Mouse (Mus musculus) gonadal fat pad, adult 2 months (tissue): ENCODE results near the gene Calhm1. TPM values are rescaled to one million over a fixed set of nuclear protein-coding genes. Genes with fewer than 3 reads are reported as not detected.

Experiments
- polyA plus RNA-seq: library from polyadenylated mRNA; depleted of rRNA; stranded (reverse); fragments of >200 nt; gene quantifications from 2 replicates; pipeline ENCODE4 v1.2.3, GENCODE M21; 2012; rRNA removed

Gene Calhm1
- polyA plus RNA-seq, 1 experiment, result not detected

Other genes with a start within 250 kb of the Calhm1 start
- 1.1 and 1.6 TPM in 2 replicates for gene Ina, start 129.6 kb downstream of the Calhm1 start, polyA plus RNA-seq
- 18.3 and 19.7 TPM in 2 replicates for gene Nt5c2, start 129.1 kb downstream of the Calhm1 start, polyA plus RNA-seq
- gene Pcgf6, start 93.3 kb downstream of the Calhm1 start, polyA plus RNA-seq, result 8.5 and 9.3 TPM in 2 replicates
- 1.6 and 1.8 TPM in 2 replicates for gene Taf5, start 76.5 kb downstream of the Calhm1 start, polyA plus RNA-seq
- 120 and 168 TPM in 2 replicates for gene Usmg5, start 53.6 kb downstream of the Calhm1 start, polyA plus RNA-seq
- gene Pdcd11, start 53.5 kb downstream of the Calhm1 start, polyA plus RNA-seq, result 8.5 and 9.4 TPM in 2 replicates
- gene Calhm2, start 6.0 kb downstream of the Calhm1 start, polyA plus RNA-seq, result 7.5 and 8.2 TPM in 2 replicates
- not detected in 2 replicates for gene Calhm3, start 13.5 kb upstream of the Calhm1 start, polyA plus RNA-seq
- 4.6 and 5.0 TPM in 2 replicates for gene Neurl1a, start 34.6 kb upstream of the Calhm1 start, polyA plus RNA-seq